Mouse (Mus musculus) left cerebral cortex, postnatal 10 days (tissue): ENCODE measurements around the gene Ano6. TPM values are rescaled to one million over a fixed set of nuclear protein-coding genes. Genes with fewer than 3 reads are reported as not detected.

Experiments
- DNase-seq, 2 experiments: peaks; one replicate each; pipeline ENCODE4 v3.0.0; 2021 to 2022; ENCODE audit warnings: low spot score in 2 of 2, mixed read lengths in 1 of 2; ENCODE audit errors: extremely low spot score in 1 of 2
- intact Hi-C: fragments of 180-260 bp; cut with DNase I; formaldehyde crosslinking; loops from one replicate; pipeline ENCODE4 v1.15.1; 2025
- microRNA-seq: library from miRNA; unstranded; fragments of <30 nt; microRNA quantifications from one replicate; pipeline ENCODE4 v1.2.0, GENCODE M21; 2022
- total RNA-seq, 2 experiments: library from RNA; stranded (reverse); gene quantifications; 2 replicates each; pipeline ENCODE4 v1.2.3; 2021

The Ano6 gene
- total RNA-seq, 2 experiments from 2014 or later: 20.5 to 25.1 TPM

DNA sequence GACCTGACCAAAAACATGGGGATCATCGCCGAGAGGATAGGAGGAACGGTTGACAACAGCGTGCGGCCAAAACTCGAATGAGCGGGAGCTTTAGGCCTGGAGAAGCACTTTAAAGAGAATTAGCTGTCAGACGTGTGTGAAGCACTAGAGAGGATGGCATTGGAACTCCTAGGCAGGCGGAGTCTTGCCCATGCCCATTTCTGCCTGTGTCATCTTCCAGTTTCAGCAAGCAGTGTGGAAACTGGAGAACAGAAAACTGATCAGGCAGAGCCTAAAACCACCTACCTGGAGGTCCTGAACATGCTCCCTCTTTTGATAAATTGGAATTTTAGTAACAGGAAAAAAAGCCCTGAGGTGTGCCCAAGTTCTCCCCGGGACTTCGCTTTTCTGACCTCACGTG, 182.0 kb downstream of the Ano6 start:
- no peak for DNase-seq
- intact Hi-C loops: no loop called here

DNA sequence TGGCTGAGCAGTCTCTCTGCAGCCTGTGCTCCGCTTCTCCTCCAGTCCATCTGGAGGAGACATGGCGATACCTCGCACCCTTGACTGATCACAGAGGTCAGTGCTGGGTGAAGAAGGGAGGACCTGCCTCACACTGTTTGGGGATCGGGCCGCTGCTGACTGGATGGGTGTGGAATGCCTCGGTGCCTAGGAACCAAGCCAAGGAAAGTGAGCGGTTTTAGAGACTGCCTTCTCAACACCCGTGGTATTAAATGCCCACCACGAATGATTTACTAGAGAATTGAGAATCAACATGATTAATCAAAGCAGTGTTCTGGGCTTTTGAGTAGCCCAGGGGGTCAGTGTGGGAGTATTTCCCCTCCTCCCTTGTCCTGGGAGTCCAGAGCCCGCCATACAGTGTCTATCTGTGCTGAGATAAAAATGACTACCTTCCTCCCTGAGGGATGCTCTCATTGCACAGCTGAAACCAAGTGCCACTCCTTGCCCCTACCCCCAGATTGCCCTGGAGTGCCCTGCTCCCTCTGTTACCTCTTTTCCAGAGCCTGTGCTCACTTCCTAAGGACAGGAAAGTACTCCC, 183.5 kb downstream of the Ano6 start:
- DNase-seq: no peak
- intact Hi-C loops: no loop called here

DNA sequence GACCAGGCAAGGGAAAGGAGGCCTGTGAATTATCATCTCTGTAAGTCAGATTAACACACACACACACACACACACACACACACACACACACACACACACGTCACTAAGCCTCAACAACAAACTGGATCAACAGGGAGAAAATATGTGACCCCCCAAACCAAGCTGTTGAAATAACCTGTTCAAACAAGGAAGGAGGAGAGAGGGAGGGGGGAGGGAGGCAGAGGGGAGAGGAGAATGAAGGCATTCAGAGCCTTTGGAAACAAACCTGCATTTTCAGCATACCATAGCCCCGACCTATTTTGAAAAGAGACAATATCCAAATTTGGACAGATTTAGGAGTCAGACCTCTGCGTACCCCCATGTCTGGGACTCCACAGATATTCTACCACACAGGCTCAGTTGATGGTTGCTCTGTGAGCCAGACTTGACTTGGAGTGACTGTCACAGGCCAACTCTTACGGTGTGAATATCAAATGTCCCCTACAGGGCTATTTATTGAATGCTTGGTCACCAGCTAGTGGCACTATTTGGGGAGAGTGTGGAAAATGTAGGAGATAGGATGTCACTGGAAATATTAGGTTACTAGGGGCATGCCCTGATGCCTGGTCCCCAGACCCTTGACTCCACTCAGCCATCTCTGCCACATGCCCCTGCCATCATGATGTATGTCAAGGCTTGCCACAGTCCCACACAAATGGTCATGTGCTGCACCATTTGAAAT, 185.7 kb downstream of the Ano6 start:
- no peak for DNase-seq
- intact Hi-C loops: no loop called here

DNA sequence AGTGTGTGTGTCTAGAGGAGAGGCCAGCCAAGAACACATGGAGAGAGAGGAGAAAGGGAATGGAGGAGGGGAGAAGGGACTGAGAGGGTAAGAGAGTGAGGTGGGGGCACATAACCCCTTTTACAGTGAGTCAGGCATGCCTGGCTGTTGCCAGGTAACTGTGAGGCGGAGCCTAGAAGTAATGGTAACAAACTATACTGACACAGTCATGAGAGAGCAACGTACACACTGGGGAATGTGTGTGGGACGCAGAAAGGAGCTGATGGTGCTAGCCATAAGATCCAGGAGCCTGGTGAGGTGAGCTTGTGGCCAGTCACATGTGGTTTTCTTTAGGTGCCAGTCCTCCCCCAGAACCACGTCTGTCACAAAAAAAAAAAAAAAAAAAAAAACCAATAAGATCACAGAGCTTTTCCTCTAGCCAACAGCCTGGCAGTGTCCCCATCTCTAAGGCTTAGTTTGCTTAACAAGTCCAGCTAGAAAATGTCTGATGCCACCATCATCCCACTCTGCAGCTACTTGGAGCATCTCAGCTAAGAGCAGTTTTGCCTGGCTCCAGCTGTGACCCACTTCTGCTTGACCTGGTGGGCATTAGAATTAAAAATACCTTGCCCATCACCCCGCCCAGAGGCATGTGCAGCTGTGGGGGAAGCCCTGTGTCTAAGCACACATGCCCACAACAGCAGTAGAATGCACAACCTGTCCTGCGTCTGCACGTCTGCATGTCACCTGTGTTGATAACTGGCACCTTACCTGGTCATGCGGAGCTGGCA, 186.7 kb downstream of the Ano6 start:
- intact Hi-C loops: no loop called here
- no peak for DNase-seq

DNA sequence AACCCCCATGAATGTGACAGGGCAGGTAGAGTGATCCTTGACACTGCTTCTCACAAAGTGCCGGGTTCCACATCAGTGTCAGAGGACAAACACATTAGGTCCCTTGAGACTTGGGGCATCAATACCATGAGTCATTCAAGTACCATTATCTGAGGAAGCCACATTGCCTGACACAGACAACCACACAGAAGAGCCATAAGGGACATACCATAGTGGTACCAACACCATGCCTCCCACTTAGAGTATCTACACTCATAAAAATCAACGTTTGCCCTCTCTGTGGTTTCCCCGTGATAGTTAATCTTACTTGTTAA, 187.3 kb downstream of the Ano6 start:
- intact Hi-C loops: no loop called here
- no peak for DNase-seq

- intact Hi-C loops: no loop called here
- no peak for DNase-seq
These were observed 190.0 kb downstream of the Ano6 start for GRCm38 (mm10) chr15:95980641-95981040.

DNA sequence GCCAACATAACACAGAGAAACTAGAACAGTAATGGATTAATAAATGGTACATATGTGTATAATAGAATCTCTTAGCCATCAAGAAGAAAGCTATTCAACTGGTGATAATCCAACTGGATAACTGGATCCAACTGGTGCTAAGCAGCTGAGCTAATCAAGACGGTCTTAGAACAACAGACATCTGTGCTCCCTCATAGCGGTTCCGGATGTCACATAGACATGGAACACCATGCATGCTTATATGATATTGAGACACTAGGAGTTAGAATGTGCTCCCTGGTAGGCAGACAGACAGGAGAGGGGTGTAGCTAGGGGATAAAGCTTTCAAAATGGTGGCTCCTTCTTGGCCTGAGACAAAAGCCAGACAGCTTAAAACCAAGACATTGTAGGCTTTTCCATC, 197.3 kb downstream of the Ano6 start:
- intact Hi-C loops: no loop called here
- DNase-seq: no peak

DNA sequence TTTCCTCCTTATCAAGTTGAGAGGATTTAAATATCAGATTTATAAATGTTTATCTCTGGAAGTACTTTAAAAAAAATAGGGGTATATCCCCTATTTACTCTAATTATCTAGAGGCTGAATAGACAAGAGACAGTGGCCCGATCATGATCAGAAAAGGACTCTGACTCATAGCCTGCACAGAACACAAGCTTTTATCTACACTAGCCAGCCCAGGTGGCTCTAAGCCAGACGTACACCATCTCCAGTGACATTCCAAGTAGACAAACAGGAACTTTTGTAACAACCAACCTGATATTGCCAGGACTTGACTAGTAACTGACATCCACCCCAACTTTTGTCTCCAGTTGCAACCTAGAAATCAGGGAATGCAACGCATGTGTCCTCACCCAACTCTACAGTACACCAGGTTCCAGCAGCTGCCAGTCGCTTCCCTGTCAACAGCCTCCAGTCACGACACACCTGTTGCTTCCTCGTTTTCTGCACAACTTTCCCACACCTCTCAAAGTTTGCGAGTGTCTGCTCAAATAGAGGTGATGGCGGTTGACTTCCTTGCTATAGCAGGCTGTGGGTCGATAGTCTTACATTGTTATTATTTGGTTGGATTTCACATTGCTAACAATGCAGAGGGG, 199.0 kb downstream of the Ano6 start:
- no peak for DNase-seq
- intact Hi-C loops: no loop called here

- intact Hi-C loops: no loop called here
- DNase-seq: no peak
These were observed 212.4 kb downstream of the Ano6 start for GRCm38 (mm10) chr15:96002958-96003601.

GRCm38 (mm10) chr15:96011640-96012390, 221.2 kb downstream of the Ano6 start:
- DNase-seq: no peak
- intact Hi-C loops: loop anchor here (10.0 kb wide), 1 partner anchor 273 kb away; the partner anchor contains the start of gene Arid2

DNA sequence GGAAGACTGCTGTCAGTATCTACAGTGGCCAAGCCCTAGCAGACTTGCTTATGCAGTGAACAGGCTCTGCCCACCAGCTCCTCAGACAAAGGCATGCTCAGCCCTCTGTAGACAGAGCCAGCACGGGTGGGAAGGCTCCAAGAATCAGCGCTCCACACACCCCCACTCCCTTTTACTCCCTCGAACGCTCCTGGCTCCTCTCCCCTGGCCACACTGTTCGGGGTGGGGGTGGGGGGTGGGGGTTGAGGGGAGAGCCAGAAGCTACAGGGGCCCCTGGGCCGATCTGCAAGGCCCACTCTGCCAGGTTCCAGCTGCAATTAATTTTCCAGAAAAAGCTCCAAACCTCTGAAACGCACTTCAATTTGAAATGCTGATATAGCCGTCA, 221.7 kb downstream of the Ano6 start:
- DNase-seq: no peak
- intact Hi-C loops: loop anchor here (10.0 kb wide), 1 partner anchor 272 kb away; the partner anchor contains the start of gene Arid2

- no peak for DNase-seq
- intact Hi-C loops: loop anchor here (10.0 kb wide), 1 partner anchor 270 kb away; the partner anchor contains the start of gene Arid2
These were observed 223.9 kb downstream of the Ano6 start for GRCm38 (mm10) chr15:96014501-96014900.

GRCm38 (mm10) chr15:96020465-96020864, 229.8 kb downstream of the Ano6 start:
- intact Hi-C loops: no loop called here

GRCm38 (mm10) chr15:96021506-96021905, 230.9 kb downstream of the Ano6 start:
- intact Hi-C loops: no loop called here
- DNase-seq: peak in 1 of 2 experiments; percentile 10

More at GRCm38 (mm10) chr15:96020465-96020864, 229.8 kb downstream of the Ano6 start:
- DNase-seq: no peak

Small RNA genes lying within 50 kb of the gene (microRNA-seq; reads per million reads assigned to microRNA genes)
- gene Gm25070: not detected

Other genes starting within 250 kb of the Ano6 start
- gene Dbx2, start 134.9 kb upstream of the Ano6 start, total RNA-seq: 10 to 100 TPM; 16.9 to 20.8 TPM